Mouse (Mus musculus): Measurements from ENCODE around the gene Csrnp1. TPM values are rescaled to one million over a fixed set of nuclear protein-coding genes. Genes with fewer than 3 reads are reported as not detected.

Gene Csrnp1
- total RNA-seq, 4 experiments from 2014 or later = 12.1 to 24.1 (median 14.6) TPM

GRCm38 (mm10) chr9:119948804-119949203 lies 35.7 kb downstream of the Csrnp1 start:
- no peak for DNase-seq (ENCODE audit: low spot score in 2 of 2)

- DNase-seq (ENCODE audit: low spot score in 2 of 2) = no peak
These were observed 39.1 kb downstream of the Csrnp1 start for GRCm38 (mm10) chr9:119945173-119945900.

- DNase-seq (ENCODE audit: low spot score in 2 of 2) = no peak
These were observed 41.1 kb downstream of the Csrnp1 start for GRCm38 (mm10) chr9:119943326-119943725.

- DNase-seq (ENCODE audit: low spot score in 2 of 2) = no peak
These were observed 42.6 kb downstream of the Csrnp1 start for GRCm38 (mm10) chr9:119941861-119942260.

DNA sequence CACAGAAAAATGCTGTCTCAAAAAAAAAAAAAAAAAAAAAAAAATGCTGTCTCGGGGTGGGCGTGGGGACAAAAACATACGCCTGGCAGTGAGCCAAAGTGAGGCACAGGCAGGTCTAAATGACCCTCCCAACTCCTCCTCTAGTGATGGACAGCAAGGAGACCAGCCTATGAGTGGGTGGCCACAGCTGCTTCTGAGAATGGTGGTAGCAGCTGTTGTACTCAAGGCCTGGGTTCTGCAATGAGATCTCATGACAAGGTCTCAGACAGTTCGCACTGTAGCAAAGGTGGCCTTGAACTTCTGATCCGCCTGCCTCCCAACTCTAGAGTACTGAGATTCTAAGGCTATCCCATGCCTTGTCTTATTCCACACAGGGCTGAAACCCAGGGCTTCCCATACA lies 43.1 kb downstream of the Csrnp1 start:
- no peak for DNase-seq (ENCODE audit: low spot score in 2 of 2)

GRCm38 (mm10) chr9:119939646-119940045 lies 44.8 kb downstream of the Csrnp1 start:
- no peak for DNase-seq (ENCODE audit: low spot score in 2 of 2)

DNA sequence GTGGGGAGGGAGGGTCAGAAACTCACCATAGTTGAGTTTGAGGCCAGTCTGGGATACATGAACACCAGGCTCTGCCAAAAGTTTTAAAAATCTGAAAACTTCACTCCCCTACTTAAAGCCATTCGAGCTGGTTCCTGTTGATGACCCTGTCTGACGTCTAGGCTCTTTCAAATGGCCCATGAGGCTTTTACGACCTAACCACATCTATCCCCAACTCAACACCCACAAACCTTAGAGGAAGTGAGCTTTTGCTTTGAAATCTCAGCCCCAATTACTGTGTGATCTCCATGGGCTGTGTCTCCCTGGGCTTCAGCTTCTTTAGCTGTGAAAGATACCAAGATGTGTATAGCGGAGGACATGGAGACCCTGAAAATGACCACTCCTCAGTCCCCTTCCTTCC lies 46.0 kb downstream of the Csrnp1 start:
- no peak for DNase-seq (ENCODE audit: low spot score in 2 of 2)

- DNase-seq (ENCODE audit: low spot score in 2 of 2) = peak; percentile 86 to 91
These were observed 47.3 kb downstream of the Csrnp1 start, which contains the start of the genes Gorasp1 and Ttc21a for GRCm38 (mm10) chr9:119937005-119937773. Gene Gorasp1, minus strand, starts transcription at chr9:119937565. Gene Ttc21a, plus strand, starts transcription at chr9:119937606.

GRCm38 (mm10) chr9:119933675-119934074 lies 50.8 kb downstream of the Csrnp1 start:
- no peak for DNase-seq (ENCODE audit: low spot score in 2 of 2)

GRCm38 (mm10) chr9:119932358-119932757 lies 52.1 kb downstream of the Csrnp1 start:
- DNase-seq (ENCODE audit: low spot score in 2 of 2) = no peak

- DNase-seq (ENCODE audit: low spot score in 2 of 2) = no peak
These were observed 58.0 kb downstream of the Csrnp1 start for GRCm38 (mm10) chr9:119926497-119926896.

- DNase-seq (ENCODE audit: low spot score in 2 of 2) = no peak
These were observed 58.7 kb downstream of the Csrnp1 start for GRCm38 (mm10) chr9:119925729-119926128.

GRCm38 (mm10) chr9:119925120-119925657 lies 59.3 kb downstream of the Csrnp1 start:
- DNase-seq (ENCODE audit: low spot score in 2 of 2) = no peak

DNA sequence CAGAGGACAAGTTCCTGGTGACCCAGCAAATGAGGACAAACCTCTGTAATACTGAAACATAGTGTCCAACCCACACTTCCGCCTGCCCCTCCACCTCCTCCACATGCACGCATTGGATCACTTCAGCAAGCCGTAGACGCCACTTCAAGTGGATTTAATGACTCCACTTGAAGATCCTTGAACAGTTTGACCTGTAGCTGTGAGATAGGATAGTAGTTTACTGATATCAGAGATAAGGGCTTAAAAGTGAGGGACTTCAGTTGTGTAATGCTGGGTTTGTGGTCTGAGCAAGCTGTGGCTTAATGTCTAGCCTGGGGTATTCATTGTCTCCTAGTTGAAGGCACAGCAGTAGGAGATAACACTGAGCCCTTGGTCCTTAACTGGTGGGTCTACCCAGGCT lies 61.0 kb downstream of the Csrnp1 start:
- DNase-seq (ENCODE audit: low spot score in 2 of 2) = no peak

Other genes starting within 250 kb of the Csrnp1 start
- gene Scn11a, start 159.2 kb downstream of the Csrnp1 start, total RNA-seq (2022) = not detected
- gene Wdr48, start 89.8 kb downstream of the Csrnp1 start, total RNA-seq (2022) = 10 to 100 TPM; 64.3 to 81.2 (median 74.6) TPM
- 10 to 100 TPM; 30.5 to 35.7 (median 34.1) TPM for gene Gorasp1, start 47.1 kb downstream of the Csrnp1 start, total RNA-seq (2022)
- 1 to 10 TPM; 1.2 to 2.8 (median 1.4) TPM for gene Ttc21a, start 47.1 kb downstream of the Csrnp1 start, total RNA-seq (2022)
- under 1 TPM; 0.06 to 0.25 (median 0.10) TPM for gene Xirp1, start 38.9 kb upstream of the Csrnp1 start, total RNA-seq (2022)
- gene Cx3cr1, start 85.2 kb upstream of the Csrnp1 start, total RNA-seq (2022) = 100 to 1,000 TPM in 2 of 4 experiments, 10 to 100 TPM in 2; 28.2 to 108 (median 66.4) TPM
- not detected for gene Ccr8, start 107.5 kb upstream of the Csrnp1 start, total RNA-seq (2022)
- 10 to 100 TPM; 23.5 to 31.8 (median 26.7) TPM for gene Slc25a38, start 125.7 kb upstream of the Csrnp1 start, total RNA-seq (2022)
- gene Rpsa, start 143.0 kb upstream of the Csrnp1 start, total RNA-seq (2022) = 100 to 1,000 TPM; 400 to 515 (median 436) TPM
- gene Mobp, start 165.0 kb upstream of the Csrnp1 start, total RNA-seq (2022) = 100 to 1,000 TPM; 395 to 477 (median 422) TPM